Mouse (Mus musculus): Measurements from ENCODE around the gene Bsnd. TPM values are rescaled to one million over a fixed set of nuclear protein-coding genes. Genes with fewer than 3 reads are reported as not detected.

Bsnd gene
- polyA plus RNA-seq (2015; fragmentation: Nextera tagmentation; extraction: Ambion mirVana), result not detected in 2 replicates

GRCm38 (mm10) chr4:106492116-106492515, at the start of gene Bsnd:
Gene Bsnd (minus strand): TSS chr4:106492283.
- Histone ChIP-seq H3K9ac (no peak within 1 kb of the TSS), H3K4me3 (no peak within 1 kb of the TSS), H3K9me3 (no peaks in the 10 kb centered on the region), H3K27ac (no peak within 1 kb of the TSS), H3K27me3 (no peaks in the 10 kb centered on the region), H3K4me2 (no peak within 1 kb of the TSS), H3K4me1 (no peaks in the 10 kb centered on the region), H3K36me3 (no peaks in the 10 kb centered on the region)
- 56% methylated on average over 3 of the region's 3 CpGs for WGBS
- no peak for ATAC-seq (ENCODE audit: insufficient number of reproducible peaks, low FRiP score, low TSS enrichment, low read depth)

GRCm38 (mm10) chr4:106541491-106541890, 49.4 kb upstream of the Bsnd start:
- H3K4me3 ChIP-seq, result no peak overlapping the region
- no peaks in the 10 kb centered on the region for H3K27me3 ChIP-seq
- no peak overlapping the region for H3K27ac ChIP-seq
- no peak overlapping the region for H3K4me2 ChIP-seq
- no peaks in the 10 kb centered on the region for H3K4me1 ChIP-seq
- no peak overlapping the region for H3K9ac ChIP-seq
- ATAC-seq (ENCODE audit: insufficient number of reproducible peaks, low FRiP score, low TSS enrichment, low read depth), result no peak
- no peaks in the 10 kb centered on the region for H3K36me3 ChIP-seq
- 46% methylated on average over 3 of the region's 3 CpGs for WGBS
- H3K9me3 ChIP-seq, result no peaks in the 10 kb centered on the region

- Histone ChIP-seq H3K4me2 (no peak overlapping the region), H3K27ac (no peak overlapping the region), H3K36me3 (no peaks in the 10 kb centered on the region), H3K9ac (no peak overlapping the region), H3K4me1 (no peaks in the 10 kb centered on the region), H3K27me3 (no peaks in the 10 kb centered on the region), H3K4me3 (no peak overlapping the region), H3K9me3 (no peaks in the 10 kb centered on the region)
- WGBS, result 83% methylated on average over 5 of the region's 5 CpGs
- ATAC-seq (ENCODE audit: insufficient number of reproducible peaks, low FRiP score, low TSS enrichment, low read depth), result no peak
These were observed 47.7 kb upstream of the Bsnd start for GRCm38 (mm10) chr4:106539756-106540155.

- H3K27me3 ChIP-seq, result no peaks in the 10 kb centered on the region
- peaks cover 5% of the 10 kb centered on the region for H3K4me1 ChIP-seq
- H3K9me3 ChIP-seq, result no peaks in the 10 kb centered on the region
- H3K36me3 ChIP-seq, result no peaks in the 10 kb centered on the region
- H3K27ac ChIP-seq, result no peak overlapping the region
- no peak overlapping the region for H3K9ac ChIP-seq
- H3K4me2 ChIP-seq, result no peak overlapping the region
- ATAC-seq (ENCODE audit: insufficient number of reproducible peaks, low FRiP score, low TSS enrichment, low read depth), result no peak
- no peak overlapping the region for H3K4me3 ChIP-seq
- 71% methylated on average over 7 of the region's 7 CpGs for WGBS
These were observed 42.2 kb upstream of the Bsnd start for GRCm38 (mm10) chr4:106534256-106534655.

GRCm38 (mm10) chr4:106533421-106534080, 41.5 kb upstream of the Bsnd start:
- H3K4me2 ChIP-seq, result no peak overlapping the region
- H3K36me3 ChIP-seq, result no peaks in the 10 kb centered on the region
- WGBS, result 55% methylated on average over 7 of the region's 7 CpGs
- H3K4me1 ChIP-seq, result peaks cover 6% of the 10 kb centered on the region
- H3K9ac ChIP-seq, result no peak overlapping the region
- no peaks in the 10 kb centered on the region for H3K9me3 ChIP-seq
- H3K27me3 ChIP-seq, result no peaks in the 10 kb centered on the region
- no peak overlapping the region for H3K4me3 ChIP-seq
- H3K27ac ChIP-seq, result no peak overlapping the region
- ATAC-seq (ENCODE audit: insufficient number of reproducible peaks, low FRiP score, low TSS enrichment, low read depth), result no peak

GRCm38 (mm10) chr4:106530113-106530482, 38.0 kb upstream of the Bsnd start:
- Histone ChIP-seq H3K4me3 (no peak overlapping the region), H3K36me3 (no peaks in the 10 kb centered on the region), H3K9ac (no peak overlapping the region), H3K27ac (no peak overlapping the region), H3K4me2 (no peak overlapping the region), H3K9me3 (no peaks in the 10 kb centered on the region), H3K27me3 (no peaks in the 10 kb centered on the region), H3K4me1 (peaks cover 6% of the 10 kb centered on the region)
- ATAC-seq (ENCODE audit: insufficient number of reproducible peaks, low FRiP score, low TSS enrichment, low read depth), result no peak
- 59% methylated on average over 9 of the region's 9 CpGs for WGBS

- no peaks in the 10 kb centered on the region for H3K27me3 ChIP-seq
- H3K27ac ChIP-seq, result no peak overlapping the region
- H3K4me1 ChIP-seq, result peaks cover 6% of the 10 kb centered on the region
- peak overlapping the region; percentile 23 for H3K4me3 ChIP-seq
- no peaks in the 10 kb centered on the region for H3K36me3 ChIP-seq
- 17% methylated on average over 17 of the region's 17 CpGs for whole genome bisulfite sequencing
- no peaks in the 10 kb centered on the region for H3K9me3 ChIP-seq
- ATAC-seq (ENCODE audit: insufficient number of reproducible peaks, low FRiP score, low TSS enrichment, low read depth), result peak; percentile 67
- peak overlapping the region; percentile 47 for H3K4me2 ChIP-seq
- peak overlapping the region; percentile 15; the same call in 1 of the 2 replicates for H3K9ac ChIP-seq
These were observed 37.5 kb upstream of the Bsnd start for GRCm38 (mm10) chr4:106529375-106530112.

- Histone ChIP-seq H3K9ac (no peak overlapping the region), H3K36me3 (no peaks in the 10 kb centered on the region), H3K27me3 (no peaks in the 10 kb centered on the region), H3K4me3 (no peak overlapping the region), H3K4me1 (peaks cover 6% of the 10 kb centered on the region), H3K4me2 (no peak overlapping the region), H3K27ac (no peak overlapping the region), H3K9me3 (no peaks in the 10 kb centered on the region)
- ATAC-seq (ENCODE audit: insufficient number of reproducible peaks, low FRiP score, low TSS enrichment, low read depth), result no peak
- 71% methylated on average over 7 of the region's 7 CpGs for WGBS
These were observed 35.9 kb upstream of the Bsnd start for GRCm38 (mm10) chr4:106527856-106528547.

- Histone ChIP-seq H3K9me3 (no peaks in the 10 kb centered on the region), H3K27me3 (no peaks in the 10 kb centered on the region), H3K4me2 (no peak overlapping the region), H3K4me1 (peaks cover 6% of the 10 kb centered on the region), H3K27ac (no peak overlapping the region), H3K36me3 (no peaks in the 10 kb centered on the region), H3K4me3 (no peak overlapping the region), H3K9ac (no peak overlapping the region)
- no peak for ATAC-seq (ENCODE audit: insufficient number of reproducible peaks, low FRiP score, low TSS enrichment, low read depth)
- 90% methylated on average over 2 of the region's 2 CpGs for WGBS
These were observed 32.9 kb upstream of the Bsnd start for GRCm38 (mm10) chr4:106525001-106525400.

- Histone ChIP-seq H3K9ac (no peak overlapping the region), H3K4me2 (no peak overlapping the region), H3K4me1 (no peaks in the 10 kb centered on the region), H3K9me3 (no peaks in the 10 kb centered on the region), H3K27me3 (no peaks in the 10 kb centered on the region), H3K4me3 (no peak overlapping the region), H3K27ac (no peak overlapping the region), H3K36me3 (no peaks in the 10 kb centered on the region)
- ATAC-seq (ENCODE audit: insufficient number of reproducible peaks, low FRiP score, low TSS enrichment, low read depth), result no peak
- WGBS, result 73% methylated on average over 2 of the region's 2 CpGs
These were observed 32.0 kb upstream of the Bsnd start for GRCm38 (mm10) chr4:106524131-106524530.

- Histone ChIP-seq H3K27me3 (no peaks in the 10 kb centered on the region), H3K36me3 (no peaks in the 10 kb centered on the region), H3K9ac (no peak overlapping the region), H3K9me3 (no peaks in the 10 kb centered on the region), H3K4me1 (no peaks in the 10 kb centered on the region), H3K4me2 (no peak overlapping the region), H3K4me3 (no peak overlapping the region), H3K27ac (no peak overlapping the region)
- WGBS, result 45% methylated on average over 3 of the region's 3 CpGs
- no peak for ATAC-seq (ENCODE audit: insufficient number of reproducible peaks, low FRiP score, low TSS enrichment, low read depth)
These were observed 30.5 kb upstream of the Bsnd start for GRCm38 (mm10) chr4:106522547-106522946.

- WGBS, result 32% methylated on average over 6 of the region's 6 CpGs
- H3K4me3 ChIP-seq, result no peak overlapping the region
These were observed 22.5 kb upstream of the Bsnd start for GRCm38 (mm10) chr4:106514606-106515005.

More at GRCm38 (mm10) chr4:106514606-106515005, 22.5 kb upstream of the Bsnd start:
- Histone ChIP-seq H3K4me1 (no peaks in the 10 kb centered on the region), H3K4me2 (no peak overlapping the region), H3K9me3 (no peaks in the 10 kb centered on the region), H3K27ac (no peak overlapping the region), H3K27me3 (0 out of 2 replicates have a peak, but pooled peaks cover 11% of the 10 kb centered on the region), H3K9ac (no peak overlapping the region), H3K36me3 (no peaks in the 10 kb centered on the region)
- ATAC-seq (ENCODE audit: insufficient number of reproducible peaks, low FRiP score, low TSS enrichment, low read depth), result no peak
